Mouse (Mus musculus) heart, embryonic 12.5 days (tissue): ENCODE results near the gene Olfr566. TPM values are rescaled to one million over a fixed set of nuclear protein-coding genes. Genes with fewer than 3 reads are reported as not detected.

Experiments
- ATAC-seq: fragments of 200-750 bp; cut with Nextera tagmentation; 2 replicates; pipeline ENCODE4 v1.8.0; 2017; ENCODE audit warnings: moderate TSS enrichment, moderate library complexity; ENCODE audit not compliant: insufficient number of reproducible peaks, low FRiP score
- H3K27ac ChIP-seq: fragments of 300-500 bp; sonication (generic); 2 replicates; pipeline ENCODE4 v1.5.1; 2016; ENCODE audit warnings: mild to moderate bottlenecking, moderate library complexity; ENCODE audit not compliant: poor library complexity, severe bottlenecking
- H3K27me3 ChIP-seq: fragments of 300-500 bp; sonication (generic); replicated peaks from 2 replicates; pipeline ENCODE4 v1.6.1; 2016; ENCODE audit warnings: mild to moderate bottlenecking, moderate library complexity
- H3K36me3 ChIP-seq: fragments of 300-500 bp; sonication (generic); 2 replicates; pipeline ENCODE4 v1.6.1; 2016; ENCODE audit warnings: mild to moderate bottlenecking, moderate library complexity
- H3K4me1 ChIP-seq: fragments of 300-500 bp; sonication (generic); replicated peaks from 2 replicates; pipeline ENCODE4 v1.6.1; 2016; ENCODE audit warnings: mild to moderate bottlenecking
- H3K4me2 ChIP-seq: fragments of 300-500 bp; sonication (generic); 2 replicates; pipeline ENCODE4 v1.6.1; 2016; ENCODE audit warnings: mild to moderate bottlenecking, moderate library complexity
- H3K4me3 ChIP-seq: fragments of 300-500 bp; sonication (generic); 2 replicates; pipeline ENCODE4 v1.5.1; 2016; ENCODE audit warnings: mild to moderate bottlenecking
- H3K9ac ChIP-seq: fragments of 300-500 bp; sonication (generic); 2 replicates; pipeline ENCODE4 v1.6.1; 2016; ENCODE audit warnings: mild to moderate bottlenecking, moderate library complexity
- H3K9me3 ChIP-seq: fragments of 300-500 bp; sonication (generic); replicated peaks from 2 replicates; pipeline ENCODE4 v1.6.1; 2016; ENCODE audit warnings: mild to moderate bottlenecking, moderate library complexity
- WGBS: fragments of 180-500 bp; shearing (Covaris S2); methylation state at CpG from one replicate; pipeline ENCODE4 v1.1.7; 2016; 5-methylcytosine and 5-hydroxymethylcytosine counted together
- polyA plus RNA-seq: library from polyadenylated mRNA; unstranded; fragments of >200 nt; fragmentation: Nextera tagmentation; extraction: Ambion mirVana; gene quantifications from 2 replicates; pipeline ENCODE4 v1.2.1, GENCODE M21; 2016

The Olfr566 gene
- not detected in 2 replicates for polyA plus RNA-seq

GRCm38 (mm10) chr7:102858665-102859064 is at the start of gene Olfr566:
Gene Olfr566 (minus strand): TSS chr7:102858765.
- H3K4me2 ChIP-seq: no peak within 1 kb of the TSS
- H3K9me3 ChIP-seq: no peaks in the 10 kb centered on the region
- no peaks in the 10 kb centered on the region for H3K4me1 ChIP-seq
- no peaks in the 10 kb centered on the region for H3K27me3 ChIP-seq
- H3K27ac ChIP-seq: no peak within 1 kb of the TSS
- 72% methylated on average over 1 of the region's 1 CpGs for WGBS
- ATAC-seq: no peak
- H3K36me3 ChIP-seq: no peaks in the 10 kb centered on the region
- H3K9ac ChIP-seq: no peak within 1 kb of the TSS
- H3K4me3 ChIP-seq: no peak within 1 kb of the TSS

- Histone ChIP-seq H3K27ac (no peak within 1 kb of the TSS), H3K9me3 (no peaks in the 10 kb centered on the region), H3K4me1 (no peaks in the 10 kb centered on the region), H3K9ac (no peak within 1 kb of the TSS), H3K36me3 (no peaks in the 10 kb centered on the region), H3K4me2 (no peak within 1 kb of the TSS), H3K4me3 (no peak within 1 kb of the TSS), H3K27me3 (no peaks in the 10 kb centered on the region)
- no peak for ATAC-seq
- WGBS: 68% methylated on average over 3 of the region's 3 CpGs
These were observed 32.2 kb upstream of the Olfr566 start, which contains the start of gene Olfr569 for GRCm38 (mm10) chr7:102890782-102891181. Gene Olfr569 (minus strand): TSS chr7:102890882.

DNA sequence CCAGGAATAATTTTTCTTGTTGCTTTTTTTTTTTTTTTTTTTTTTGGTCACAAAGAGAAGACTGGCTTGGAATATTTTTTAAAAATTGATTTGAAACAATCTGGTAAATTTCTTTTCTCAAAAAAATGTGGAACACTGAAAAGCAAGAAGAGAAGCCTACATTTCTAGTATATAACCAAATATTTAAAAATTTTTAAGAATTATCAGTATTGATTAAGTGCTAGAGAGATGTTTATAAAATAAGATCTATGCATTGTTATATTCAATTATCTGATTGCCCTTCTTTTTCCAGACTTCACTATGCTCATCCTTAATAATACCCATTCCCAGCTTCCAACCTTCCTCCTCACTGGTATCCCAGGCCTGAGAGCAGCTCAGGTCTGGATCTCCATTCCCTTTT is 18.3 kb upstream of the Olfr566 start, which contains the start of gene Olfr568:
TSS of gene Olfr568 (plus strand) at position 301 of the 400 bp plus-strand sequence.
- no peaks in the 10 kb centered on the region for H3K4me1 ChIP-seq
- no peak within 1 kb of the TSS for H3K27ac ChIP-seq
- no peaks in the 10 kb centered on the region for H3K36me3 ChIP-seq
- H3K27me3 ChIP-seq: no peaks in the 10 kb centered on the region
- H3K4me3 ChIP-seq: no peak within 1 kb of the TSS
- ATAC-seq: no peak
- H3K9ac ChIP-seq: no peak within 1 kb of the TSS
- no peaks in the 10 kb centered on the region for H3K9me3 ChIP-seq
- H3K4me2 ChIP-seq: no peak within 1 kb of the TSS

GRCm38 (mm10) chr7:102855807-102856206 is 2.8 kb downstream of the Olfr566 start:
- Histone ChIP-seq H3K27ac (no peak overlapping the region), H3K36me3 (no peaks in the 10 kb centered on the region), H3K9me3 (no peaks in the 10 kb centered on the region), H3K4me1 (no peaks in the 10 kb centered on the region), H3K4me3 (no peak overlapping the region), H3K9ac (no peak overlapping the region), H3K27me3 (no peaks in the 10 kb centered on the region), H3K4me2 (no peak overlapping the region)
- ATAC-seq: no peak

Other genes with a start within 250 kb of the Olfr566 start
- gene Olfr553, start 240.5 kb downstream of the Olfr566 start, polyA plus RNA-seq: not detected in 2 replicates
- not detected in 2 replicates for gene Olfr554, start 220.3 kb downstream of the Olfr566 start, polyA plus RNA-seq
- not detected in 2 replicates for gene Olfr555, start 199.9 kb downstream of the Olfr566 start, polyA plus RNA-seq
- not detected in 2 replicates for gene Olfr556, start 193.9 kb downstream of the Olfr566 start, polyA plus RNA-seq
- gene Trim68, start 171.4 kb downstream of the Olfr566 start, polyA plus RNA-seq: 14.1 and 14.7 TPM in 2 replicates
- not detected in 2 replicates for gene Olfr557, start 162.9 kb downstream of the Olfr566 start, polyA plus RNA-seq
- gene Olfr558, start 156.6 kb downstream of the Olfr566 start, polyA plus RNA-seq: not detected in 2 replicates
- gene Olfr33, start 139.7 kb downstream of the Olfr566 start, polyA plus RNA-seq: not detected in 2 replicates
- not detected in 2 replicates for gene Olfr559, start 131.3 kb downstream of the Olfr566 start, polyA plus RNA-seq
- gene Olfr560, start 99.4 kb downstream of the Olfr566 start, polyA plus RNA-seq: not detected in 2 replicates
- gene Olfr78, start 99.3 kb downstream of the Olfr566 start, polyA plus RNA-seq: not detected in 2 replicates
- gene Olfr561, start 87.5 kb downstream of the Olfr566 start, polyA plus RNA-seq: not detected in 2 replicates
- gene Olfr564, start 55.3 kb downstream of the Olfr566 start, polyA plus RNA-seq: not detected in 2 replicates
- gene Olfr568, start 18.4 kb upstream of the Olfr566 start, polyA plus RNA-seq: not detected in 2 replicates
- gene Olfr569, start 32.1 kb upstream of the Olfr566 start, polyA plus RNA-seq: not detected in 2 replicates
- gene Olfr570, start 35.8 kb upstream of the Olfr566 start, polyA plus RNA-seq: not detected in 2 replicates
- not detected in 2 replicates for gene Olfr571, start 58.8 kb upstream of the Olfr566 start, polyA plus RNA-seq
- gene Olfr572, start 65.6 kb upstream of the Olfr566 start, polyA plus RNA-seq: not detected in 2 replicates
- not detected in 2 replicates for gene Olfr573-ps1, start 83.8 kb upstream of the Olfr566 start, polyA plus RNA-seq
- not detected in 2 replicates for gene Olfr574, start 89.7 kb upstream of the Olfr566 start, polyA plus RNA-seq
- not detected in 2 replicates for gene Olfr575, start 100.0 kb upstream of the Olfr566 start, polyA plus RNA-seq
- not detected in 2 replicates for gene Olfr576, start 103.9 kb upstream of the Olfr566 start, polyA plus RNA-seq
- not detected in 2 replicates for gene Olfr577, start 117.2 kb upstream of the Olfr566 start, polyA plus RNA-seq
- not detected in 2 replicates for gene Olfr578, start 130.6 kb upstream of the Olfr566 start, polyA plus RNA-seq
- gene Olfr582, start 179.3 kb upstream of the Olfr566 start, polyA plus RNA-seq: not detected in 2 replicates
- gene Olfr583, start 192.5 kb upstream of the Olfr566 start, polyA plus RNA-seq: not detected in 2 replicates
- gene Olfr584, start 223.1 kb upstream of the Olfr566 start, polyA plus RNA-seq: not detected in 2 replicates
- gene Olfr585, start 239.0 kb upstream of the Olfr566 start, polyA plus RNA-seq: not detected in 2 replicates